Mouse (Mus musculus): ENCODE results near the gene Dnm3. TPM values are rescaled to one million over a fixed set of nuclear protein-coding genes. Genes with fewer than 3 reads are reported as not detected.

Gene Dnm3
- polyA plus RNA-seq, 1 experiment from 2014 or later: 59.4 TPM

GRCm38 (mm10) chr1:162276011-162276410 lies 201.8 kb downstream of the Dnm3 start:
- no peak for ATAC-seq (ENCODE audit: low FRiP score, low read depth)
- no peak overlapping the region for H3K9ac ChIP-seq

GRCm38 (mm10) chr1:162274674-162275248 lies 203.1 kb downstream of the Dnm3 start:
- no peaks in the 10 kb centered on the region for H3K4me1 ChIP-seq (replicated peaks)
- no peaks in the 10 kb centered on the region for H3K27me3 ChIP-seq
- no peak overlapping the region for H3K4me2 ChIP-seq
- no peaks in the 10 kb centered on the region for H3K36me3 ChIP-seq
- no peak overlapping the region for H3K9ac ChIP-seq
- no peak overlapping the region for H3K27ac ChIP-seq (replicated peaks)
- ATAC-seq (ENCODE audit: low FRiP score, low read depth): peak; percentile 61; the same call in 1 of the 2 replicates
- no peaks in the 10 kb centered on the region for H3K9me3 ChIP-seq
- 81% methylated on average over 11 of the region's 11 CpGs for WGBS
- no peak overlapping the region for H3K4me3 ChIP-seq

More at GRCm38 (mm10) chr1:162276011-162276410, 201.8 kb downstream of the Dnm3 start:
- WGBS: 96% methylated on average over 1 of the region's 1 CpGs
- no peak overlapping the region for H3K27ac ChIP-seq (replicated peaks)
- no peaks in the 10 kb centered on the region for H3K9me3 ChIP-seq
- no peaks in the 10 kb centered on the region for H3K4me1 ChIP-seq (replicated peaks)
- H3K4me2 ChIP-seq: no peak overlapping the region
- H3K36me3 ChIP-seq: no peaks in the 10 kb centered on the region
- no peaks in the 10 kb centered on the region for H3K27me3 ChIP-seq
- H3K4me3 ChIP-seq: no peak overlapping the region

GRCm38 (mm10) chr1:162256912-162257607 lies 220.8 kb downstream of the Dnm3 start:
- H3K27ac ChIP-seq (replicated peaks): no peak overlapping the region
- WGBS: 87% methylated on average over 6 of the region's 6 CpGs
- H3K4me1 ChIP-seq (replicated peaks): no peaks in the 10 kb centered on the region
- no peaks in the 10 kb centered on the region for H3K27me3 ChIP-seq
- H3K9ac ChIP-seq: no peak overlapping the region
- H3K9me3 ChIP-seq: no peaks in the 10 kb centered on the region
- no peak overlapping the region for H3K4me2 ChIP-seq
- H3K4me3 ChIP-seq: no peak overlapping the region
- no peak for ATAC-seq (ENCODE audit: low FRiP score, low read depth)
- 0 out of 2 replicates have a peak, but pooled peaks cover 4% of the 10 kb centered on the region for H3K36me3 ChIP-seq

- H3K36me3 ChIP-seq: no peaks in the 10 kb centered on the region
- no peaks in the 10 kb centered on the region for H3K9me3 ChIP-seq
- H3K9ac ChIP-seq: no peak overlapping the region
- 0 out of 2 replicates have a peak overlapping the region, but pooled peaks have one; percentile 14 for H3K27ac ChIP-seq (replicated peaks)
- 29% methylated on average over 5 of the region's 5 CpGs for WGBS
- no peaks in the 10 kb centered on the region for H3K4me1 ChIP-seq (replicated peaks)
- no peak overlapping the region for H3K4me2 ChIP-seq
- no peaks in the 10 kb centered on the region for H3K27me3 ChIP-seq
- H3K4me3 ChIP-seq: no peak overlapping the region
- peak; percentile 51; the same call in 1 of the 2 replicates for ATAC-seq (ENCODE audit: low FRiP score, low read depth)
These were observed 222.9 kb downstream of the Dnm3 start for GRCm38 (mm10) chr1:162254944-162255343.

GRCm38 (mm10) chr1:162253971-162254641 lies 223.7 kb downstream of the Dnm3 start:
- H3K27me3 ChIP-seq: no peaks in the 10 kb centered on the region
- H3K9ac ChIP-seq: no peak overlapping the region
- no peak for ATAC-seq (ENCODE audit: low FRiP score, low read depth)
- H3K4me2 ChIP-seq: no peak overlapping the region
- WGBS: 81% methylated on average over 8 of the region's 8 CpGs
- H3K36me3 ChIP-seq: no peaks in the 10 kb centered on the region
- H3K27ac ChIP-seq (replicated peaks): no peak overlapping the region
- H3K4me1 ChIP-seq (replicated peaks): no peaks in the 10 kb centered on the region
- H3K4me3 ChIP-seq: no peak overlapping the region
- no peaks in the 10 kb centered on the region for H3K9me3 ChIP-seq

- Histone ChIP-seq H3K4me3 (no peak overlapping the region), H3K4me2 (no peak overlapping the region), H3K9ac (no peak overlapping the region), H3K9me3 (no peaks in the 10 kb centered on the region), H3K4me1 (replicated peaks) (no peaks in the 10 kb centered on the region), H3K36me3 (no peaks in the 10 kb centered on the region), H3K27me3 (no peaks in the 10 kb centered on the region), H3K27ac (replicated peaks) (no peak overlapping the region)
- 68% methylated on average over 2 of the region's 2 CpGs for WGBS
- no peak for ATAC-seq (ENCODE audit: low FRiP score, low read depth)
These were observed 225.0 kb downstream of the Dnm3 start for GRCm38 (mm10) chr1:162252869-162253268.

GRCm38 (mm10) chr1:162247216-162247615 lies 230.6 kb downstream of the Dnm3 start:
- Histone ChIP-seq H3K36me3 (no peaks in the 10 kb centered on the region), H3K4me1 (replicated peaks) (no peaks in the 10 kb centered on the region), H3K27me3 (no peaks in the 10 kb centered on the region), H3K9ac (no peak overlapping the region), H3K4me3 (no peak overlapping the region), H3K9me3 (no peaks in the 10 kb centered on the region), H3K27ac (replicated peaks) (no peak overlapping the region), H3K4me2 (no peak overlapping the region)
- 88% methylated on average over 5 of the region's 5 CpGs for WGBS
- no peak for ATAC-seq (ENCODE audit: low FRiP score, low read depth)

- no peaks in the 10 kb centered on the region for H3K27me3 ChIP-seq
- H3K4me3 ChIP-seq: no peak overlapping the region
- ATAC-seq (ENCODE audit: low FRiP score, low read depth): no peak
- no peaks in the 10 kb centered on the region for H3K36me3 ChIP-seq
- H3K4me2 ChIP-seq: no peak overlapping the region
- H3K9ac ChIP-seq: no peak overlapping the region
- H3K9me3 ChIP-seq: no peaks in the 10 kb centered on the region
- H3K27ac ChIP-seq (replicated peaks): no peak overlapping the region
- no peaks in the 10 kb centered on the region for H3K4me1 ChIP-seq (replicated peaks)
- WGBS: 75% methylated on average over 2 of the region's 2 CpGs
These were observed 234.2 kb downstream of the Dnm3 start for GRCm38 (mm10) chr1:162243651-162243990.

GRCm38 (mm10) chr1:162242980-162243650 lies 234.7 kb downstream of the Dnm3 start:
- 82% methylated on average over 7 of the region's 7 CpGs for WGBS
- Histone ChIP-seq H3K4me2 (no peak overlapping the region), H3K9me3 (no peaks in the 10 kb centered on the region), H3K36me3 (no peaks in the 10 kb centered on the region), H3K9ac (no peak overlapping the region), H3K4me3 (no peak overlapping the region), H3K4me1 (replicated peaks) (no peaks in the 10 kb centered on the region), H3K27ac (replicated peaks) (no peak overlapping the region), H3K27me3 (no peaks in the 10 kb centered on the region)
- ATAC-seq (ENCODE audit: low FRiP score, low read depth): no peak

GRCm38 (mm10) chr1:162240720-162241119 lies 237.1 kb downstream of the Dnm3 start:
- H3K36me3 ChIP-seq: no peaks in the 10 kb centered on the region
- WGBS: 90% methylated on average over 4 of the region's 4 CpGs
- no peaks in the 10 kb centered on the region for H3K27me3 ChIP-seq
- no peak overlapping the region for H3K4me3 ChIP-seq
- no peak overlapping the region for H3K4me2 ChIP-seq
- no peaks in the 10 kb centered on the region for H3K9me3 ChIP-seq
- no peaks in the 10 kb centered on the region for H3K4me1 ChIP-seq (replicated peaks)
- H3K27ac ChIP-seq (replicated peaks): no peak overlapping the region
- no peak overlapping the region for H3K9ac ChIP-seq
- ATAC-seq (ENCODE audit: low FRiP score, low read depth): no peak

GRCm38 (mm10) chr1:162238646-162239045 lies 239.2 kb downstream of the Dnm3 start:
- H3K4me2 ChIP-seq: no peak overlapping the region
- no peak overlapping the region for H3K27ac ChIP-seq (replicated peaks)
- H3K9ac ChIP-seq: no peak overlapping the region
- H3K9me3 ChIP-seq: no peaks in the 10 kb centered on the region
- no peaks in the 10 kb centered on the region for H3K4me1 ChIP-seq (replicated peaks)
- no peak overlapping the region for H3K4me3 ChIP-seq
- no peak for ATAC-seq (ENCODE audit: low FRiP score, low read depth)
- WGBS: 72% methylated on average over 3 of the region's 3 CpGs
- no peaks in the 10 kb centered on the region for H3K36me3 ChIP-seq
- no peaks in the 10 kb centered on the region for H3K27me3 ChIP-seq

- Histone ChIP-seq H3K4me1 (replicated peaks) (no peaks in the 10 kb centered on the region), H3K36me3 (no peaks in the 10 kb centered on the region), H3K9me3 (no peaks in the 10 kb centered on the region), H3K27ac (replicated peaks) (no peak overlapping the region), H3K27me3 (no peaks in the 10 kb centered on the region), H3K4me3 (no peak overlapping the region), H3K4me2 (no peak overlapping the region), H3K9ac (no peak overlapping the region)
- 87% methylated on average over 7 of the region's 7 CpGs for WGBS
- ATAC-seq (ENCODE audit: low FRiP score, low read depth): no peak
These were observed 241.1 kb downstream of the Dnm3 start for GRCm38 (mm10) chr1:162236624-162237159.

Data from hindbrain, embryonic 15.5 days (tissue).